Mouse (Mus musculus): Measurements from ENCODE around the gene Fbxw5. TPM values are rescaled to one million over a fixed set of nuclear protein-coding genes. Genes with fewer than 3 reads are reported as not detected.

Gene Fbxw5
- polyA plus RNA-seq, 1 experiment from 2014 or later = 109 TPM

- H3K4me3 ChIP-seq = no peak overlapping the region
- H3K27ac ChIP-seq = peak overlapping the region; percentile 18; the same call in 1 of the 2 replicates
- peaks cover 4% of the 10 kb centered on the region; the same call in 1 of the 2 replicates for H3K9me3 ChIP-seq
- no peaks in the 10 kb centered on the region; the same call in 1 of the 2 replicates for H3K27me3 ChIP-seq (ENCODE audit: insufficient read depth, poor library complexity, severe bottlenecking)
- DNase-seq (ENCODE audit: low spot score) = no peak
- WGBS = 58% methylated on average over 10 of the region's 10 CpGs
- H3K36me3 ChIP-seq = no peaks in the 10 kb centered on the region
- H3K4me1 ChIP-seq (replicated peaks) = peaks cover 40% of the 10 kb centered on the region
These were observed 34.5 kb upstream of the Fbxw5 start for GRCm38 (mm10) chr2:25465816-25466635.

- DNase-seq (ENCODE audit: low spot score) = no peak
- Histone ChIP-seq H3K27ac (no peak overlapping the region), H3K4me1 (replicated peaks) (peaks cover 33% of the 10 kb centered on the region), H3K27me3 (ENCODE audit: insufficient read depth, poor library complexity, severe bottlenecking) (no peaks in the 10 kb centered on the region; the same call in 1 of the 2 replicates), H3K36me3 (no peaks in the 10 kb centered on the region), H3K4me3 (no peak overlapping the region), H3K9me3 (no peaks in the 10 kb centered on the region)
- WGBS = 80% methylated on average over 14 of the region's 14 CpGs
These were observed 32.8 kb upstream of the Fbxw5 start for GRCm38 (mm10) chr2:25467606-25468303.

- Histone ChIP-seq H3K27ac (no peak overlapping the region), H3K36me3 (no peaks in the 10 kb centered on the region), H3K9me3 (no peaks in the 10 kb centered on the region), H3K27me3 (ENCODE audit: insufficient read depth, poor library complexity, severe bottlenecking) (no peaks in the 10 kb centered on the region; the same call in 1 of the 2 replicates), H3K4me1 (replicated peaks) (peaks cover 33% of the 10 kb centered on the region), H3K4me3 (no peak overlapping the region)
- WGBS = 76% methylated on average over 10 of the region's 10 CpGs
- no peak for DNase-seq (ENCODE audit: low spot score)
These were observed 31.3 kb upstream of the Fbxw5 start for GRCm38 (mm10) chr2:25468962-25469915.

GRCm38 (mm10) chr2:25469969-25470368 is 30.6 kb upstream of the Fbxw5 start, which contains the start of gene Ptgds:
Gene Ptgds, minus strand, starts transcription at chr2:25470046.
- H3K27me3 ChIP-seq (ENCODE audit: insufficient read depth, poor library complexity, severe bottlenecking) = no peaks in the 10 kb centered on the region; the same call in 1 of the 2 replicates
- peaks cover 33% of the 10 kb centered on the region for H3K4me1 ChIP-seq (replicated peaks)
- WGBS = 62% methylated on average over 6 of the region's 6 CpGs
- H3K27ac ChIP-seq = no peak within 1 kb of the TSS
- H3K36me3 ChIP-seq = no peaks in the 10 kb centered on the region
- H3K9me3 ChIP-seq = no peaks in the 10 kb centered on the region
- H3K4me3 ChIP-seq = no peak within 1 kb of the TSS
- no peak for DNase-seq (ENCODE audit: low spot score)

- no peak for DNase-seq (ENCODE audit: low spot score)
- H3K9me3 ChIP-seq = no peaks in the 10 kb centered on the region
- H3K36me3 ChIP-seq = no peaks in the 10 kb centered on the region
- whole genome bisulfite sequencing = 77% methylated on average over 2 of the region's 2 CpGs
- H3K27me3 ChIP-seq (ENCODE audit: insufficient read depth, poor library complexity, severe bottlenecking) = no peaks in the 10 kb centered on the region; the same call in 1 of the 2 replicates
- H3K27ac ChIP-seq = no peak overlapping the region
- no peak overlapping the region for H3K4me3 ChIP-seq
- H3K4me1 ChIP-seq (replicated peaks) = peaks cover 17% of the 10 kb centered on the region
These were observed 28.0 kb upstream of the Fbxw5 start for GRCm38 (mm10) chr2:25472550-25472949.

- 90% methylated on average over 8 of the region's 8 CpGs for WGBS
- H3K9me3 ChIP-seq = no peaks in the 10 kb centered on the region
- no peak for DNase-seq (ENCODE audit: low spot score)
These were observed 23.0 kb upstream of the Fbxw5 start for GRCm38 (mm10) chr2:25477541-25477940.

GRCm38 (mm10) chr2:25477967-25478675 is 22.4 kb upstream of the Fbxw5 start:
- no peak for DNase-seq (ENCODE audit: low spot score)
- 0 out of 2 replicates have a peak, but pooled peaks cover 3% of the 10 kb centered on the region for H3K27me3 ChIP-seq (ENCODE audit: insufficient read depth, poor library complexity, severe bottlenecking)
- no peak overlapping the region for H3K27ac ChIP-seq
- H3K36me3 ChIP-seq = no peaks in the 10 kb centered on the region
- no peak overlapping the region for H3K4me3 ChIP-seq
- H3K9me3 ChIP-seq = no peaks in the 10 kb centered on the region
- no peaks in the 10 kb centered on the region for H3K4me1 ChIP-seq (replicated peaks)
- 88% methylated on average over 3 of the region's 3 CpGs for WGBS

More at GRCm38 (mm10) chr2:25477541-25477940, 23.0 kb upstream of the Fbxw5 start:
- Histone ChIP-seq H3K27me3 (ENCODE audit: insufficient read depth, poor library complexity, severe bottlenecking) (0 out of 2 replicates have a peak, but pooled peaks cover 3% of the 10 kb centered on the region), H3K4me1 (replicated peaks) (no peaks in the 10 kb centered on the region), H3K4me3 (no peak overlapping the region), H3K27ac (no peak overlapping the region), H3K36me3 (no peaks in the 10 kb centered on the region)

GRCm38 (mm10) chr2:25479551-25480311 is 20.8 kb upstream of the Fbxw5 start:
- Histone ChIP-seq H3K36me3 (no peaks in the 10 kb centered on the region), H3K27ac (no peak overlapping the region), H3K27me3 (ENCODE audit: insufficient read depth, poor library complexity, severe bottlenecking) (0 out of 2 replicates have a peak, but pooled peaks cover 3% of the 10 kb centered on the region), H3K4me3 (no peak overlapping the region), H3K4me1 (replicated peaks) (no peaks in the 10 kb centered on the region), H3K9me3 (no peaks in the 10 kb centered on the region)
- DNase-seq (ENCODE audit: low spot score) = no peak
- 81% methylated on average over 10 of the region's 10 CpGs for WGBS

- Histone ChIP-seq H3K4me1 (replicated peaks) (peaks cover 7% of the 10 kb centered on the region; the same call in 1 of the 2 replicates), H3K36me3 (no peaks in the 10 kb centered on the region), H3K9me3 (no peaks in the 10 kb centered on the region), H3K27me3 (ENCODE audit: insufficient read depth, poor library complexity, severe bottlenecking) (0 out of 2 replicates have a peak, but pooled peaks cover 3% of the 10 kb centered on the region), H3K4me3 (no peak overlapping the region), H3K27ac (no peak overlapping the region)
- DNase-seq (ENCODE audit: low spot score) = no peak
- 89% methylated on average over 1 of the region's 1 CpGs for WGBS
These were observed 20.0 kb upstream of the Fbxw5 start for GRCm38 (mm10) chr2:25480541-25480940.

GRCm38 (mm10) chr2:25482969-25483368 is 17.6 kb upstream of the Fbxw5 start:
- Histone ChIP-seq H3K9me3 (no peaks in the 10 kb centered on the region), H3K36me3 (no peaks in the 10 kb centered on the region), H3K4me1 (replicated peaks) (peaks cover 7% of the 10 kb centered on the region; the same call in 1 of the 2 replicates), H3K27me3 (ENCODE audit: insufficient read depth, poor library complexity, severe bottlenecking) (0 out of 2 replicates have a peak, but pooled peaks cover 3% of the 10 kb centered on the region), H3K4me3 (no peak overlapping the region), H3K27ac (no peak overlapping the region)
- DNase-seq (ENCODE audit: low spot score) = peak; percentile 40
- 31% methylated on average over 7 of the region's 7 CpGs for WGBS

Measured in hindbrain, embryonic 10.5 days (tissue).